Mouse (Mus musculus) kidney, postnatal 36 days (tissue): ENCODE measurements at regions not wholly inside any gene's neighbourhood (a gene's known extent, or its start where the extent isn't known, plus 50 kb on each side); places are given as distances from the start of the nearest gene placed in this dataset.

ENCODE experiments used
- DNase-seq, 2 experiments: peaks; one replicate each; pipeline ENCODE4 v3.0.0; 2021 to 2022; ENCODE audit warnings: mixed read lengths in 2 of 2

- no peak for DNase-seq
These were observed 1223.0 kb downstream of the Dnajb9 start for GRCm38 (mm10) chr12:42987018-42987606.

GRCm38 (mm10) chr12:42986505-42986904, 1223.6 kb downstream of the Dnajb9 start:
- DNase-seq, result no peak

GRCm38 (mm10) chr12:42986096-42986495, 1224.0 kb downstream of the Dnajb9 start:
- no peak for DNase-seq

- DNase-seq, result no peak
These were observed 1231.3 kb downstream of the Dnajb9 start for GRCm38 (mm10) chr12:42978828-42979227.

GRCm38 (mm10) chr12:42972766-42973165, 1237.4 kb downstream of the Dnajb9 start:
- peak in 1 of 2 experiments; percentile 36 for DNase-seq

DNA sequence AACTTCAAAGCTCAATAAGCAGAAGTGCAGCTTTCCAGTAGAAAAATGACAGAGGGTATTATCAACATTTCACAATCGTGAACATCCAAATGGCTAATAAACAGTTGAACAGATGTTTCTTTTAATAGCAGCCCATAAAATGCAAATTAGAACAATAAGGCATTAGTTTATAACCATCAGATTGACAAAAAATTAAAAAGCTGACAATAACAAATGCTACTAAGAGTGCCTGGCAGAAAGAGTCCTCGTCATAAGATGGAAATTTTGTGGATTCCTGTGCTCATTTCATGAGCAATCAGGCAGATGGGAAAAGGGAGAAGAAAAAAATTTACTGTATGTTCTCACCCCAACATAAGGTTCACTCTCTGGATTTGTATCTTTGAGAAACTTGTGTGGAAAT, 1248.6 kb downstream of the Dnajb9 start:
- DNase-seq, result no peak

- DNase-seq, result no peak
These were observed 1262.2 kb downstream of the Dnajb9 start for GRCm38 (mm10) chr12:42947961-42948360.

GRCm38 (mm10) chr12:42914374-42914773, 1295.8 kb downstream of the Dnajb9 start:
- DNase-seq, result no peak
